Mouse (Mus musculus) ES-Bruce4 (cell line): ENCODE results near the gene Slc25a10. TPM values are rescaled to one million over a fixed set of nuclear protein-coding genes. Genes with fewer than 3 reads are reported as not detected.

Source experiments
- H3K27ac ChIP-seq: 2 replicates; pipeline ENCODE4 v1.5.1; 2012; ENCODE audit warnings: low read length, inconsistent platforms; ENCODE audit not compliant: insufficient read depth
- H3K27me3 ChIP-seq: 2 replicates; pipeline ENCODE4 v1.6.1; 2012; ENCODE audit warnings: mild to moderate bottlenecking, low read length, inconsistent platforms; ENCODE audit not compliant: control insufficient read depth, poor library complexity, insufficient read depth, severe bottlenecking
- H3K36me3 ChIP-seq: 2 replicates; pipeline ENCODE4 v1.6.1; 2012; ENCODE audit warnings: inconsistent platforms, mild to moderate bottlenecking, low read length, moderate library complexity; ENCODE audit not compliant: control insufficient read depth, poor library complexity, insufficient read depth, severe bottlenecking
- H3K4me1 ChIP-seq: one replicate; pipeline ENCODE4 v1.8.1; 2011; ENCODE audit warnings: low read length; ENCODE audit not compliant: control insufficient read depth, insufficient read depth
- H3K4me3 ChIP-seq: 2 replicates; pipeline ENCODE4 v1.5.1; 2011; ENCODE audit warnings: low read depth, mild to moderate bottlenecking, low read length
- H3K9ac ChIP-seq: 2 replicates; pipeline ENCODE4 v1.6.1; 2012; ENCODE audit warnings: low read depth, mild to moderate bottlenecking, inconsistent platforms; ENCODE audit not compliant: poor library complexity, severe bottlenecking
- H3K9me3 ChIP-seq: replicated peaks from 2 replicates; pipeline ENCODE4 v1.6.1; 2012; ENCODE audit warnings: mild to moderate bottlenecking, low read length, inconsistent platforms; ENCODE audit not compliant: control insufficient read depth, poor library complexity, insufficient read depth, severe bottlenecking
- CTCF ChIP-seq: IDR thresholded peaks from one replicate; pipeline ENCODE4 v1.8.1; 2011; ENCODE audit warnings: low read depth, low read length
- EP300 ChIP-seq: IDR thresholded peaks from 2 replicates; pipeline ENCODE4 v1.6.1; 2011; ENCODE audit warnings: low read depth, low read length; ENCODE audit not compliant: insufficient read depth
- POLR2A ChIP-seq: IDR thresholded peaks from one replicate; pipeline ENCODE4 v1.8.1; 2011; ENCODE audit warnings: low read length; ENCODE audit not compliant: insufficient read depth
- polyA plus RNA-seq: library from polyadenylated mRNA; stranded (reverse); fragments of >200 nt; gene quantifications from 2 replicates; pipeline ENCODE4 v1.2.4, GENCODE M21; 2011; ENCODE audit warnings: low read depth; ENCODE audit not compliant: missing spikeins, insufficient read depth, insufficient read length

Gene Slc25a10
- polyA plus RNA-seq, 1 experiment, result 8.3 TPM

DNA sequence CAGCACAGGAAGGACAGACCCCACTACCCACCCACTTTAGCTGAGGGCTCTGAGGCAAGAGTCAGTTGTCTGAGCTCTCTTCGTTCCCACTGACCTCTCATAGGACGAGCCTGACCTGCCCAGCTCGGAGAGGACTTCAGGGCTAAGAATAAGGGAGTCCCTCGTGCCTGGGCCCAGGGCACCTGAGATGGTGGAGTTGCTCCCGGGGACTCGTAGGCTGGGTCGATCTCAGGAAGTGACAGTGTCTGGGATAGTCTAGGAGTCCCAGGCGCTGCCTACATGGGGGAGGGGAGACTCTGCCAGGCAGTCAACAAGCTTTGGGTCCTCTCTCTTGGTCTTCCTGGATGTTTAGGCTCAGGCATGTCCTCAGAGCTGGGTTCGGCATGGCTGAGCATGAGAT lies 28.9 kb downstream of the Slc25a10 start:
- Histone ChIP-seq H3K4me3 (no peak overlapping the region), H3K9me3 (no peaks in the 10 kb centered on the region), H3K36me3 (no peaks in the 10 kb centered on the region), H3K9ac (no peak overlapping the region), H3K27ac (no peak overlapping the region), H3K4me1 (no peaks in the 10 kb centered on the region), H3K27me3 (no peaks in the 10 kb centered on the region)
- no peak for TF ChIP-seq POLR2A
- no peak for TF ChIP-seq CTCF
- no peak for TF ChIP-seq EP300

DNA sequence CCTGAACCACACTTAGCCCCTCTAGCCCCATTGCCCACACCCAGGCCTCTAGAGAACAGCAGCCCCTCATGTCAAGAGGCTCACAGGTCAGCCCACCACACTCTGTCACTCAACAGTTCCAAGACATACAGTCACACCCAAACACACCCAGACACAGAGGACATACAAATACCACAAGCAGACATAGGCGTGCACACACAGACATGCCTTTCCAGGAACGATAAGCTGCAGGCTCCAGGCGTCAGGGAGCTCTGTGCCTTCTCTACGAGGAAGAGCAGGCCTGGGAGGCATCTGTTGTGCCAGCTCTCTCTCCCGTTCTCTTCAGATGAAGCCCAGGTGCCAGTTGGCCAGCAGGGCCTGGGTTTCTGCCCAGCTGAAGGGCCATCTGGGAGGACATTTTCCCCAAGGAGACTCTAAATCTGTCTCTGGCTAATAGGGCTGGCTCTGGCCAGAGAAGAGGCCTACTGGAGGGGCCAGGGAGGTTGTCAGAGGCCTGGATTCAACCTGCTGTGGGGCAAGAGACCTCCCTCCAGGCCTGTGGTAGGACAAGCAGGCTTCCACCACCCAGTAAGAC lies 29.4 kb downstream of the Slc25a10 start:
- Histone ChIP-seq H3K27me3 (no peaks in the 10 kb centered on the region), H3K9me3 (no peaks in the 10 kb centered on the region), H3K4me1 (no peaks in the 10 kb centered on the region), H3K9ac (no peak overlapping the region), H3K36me3 (no peaks in the 10 kb centered on the region), H3K4me3 (no peak overlapping the region), H3K27ac (no peak overlapping the region)
- no peak for TF ChIP-seq EP300
- no peak for TF ChIP-seq CTCF
- TF ChIP-seq POLR2A, result no peak

DNA sequence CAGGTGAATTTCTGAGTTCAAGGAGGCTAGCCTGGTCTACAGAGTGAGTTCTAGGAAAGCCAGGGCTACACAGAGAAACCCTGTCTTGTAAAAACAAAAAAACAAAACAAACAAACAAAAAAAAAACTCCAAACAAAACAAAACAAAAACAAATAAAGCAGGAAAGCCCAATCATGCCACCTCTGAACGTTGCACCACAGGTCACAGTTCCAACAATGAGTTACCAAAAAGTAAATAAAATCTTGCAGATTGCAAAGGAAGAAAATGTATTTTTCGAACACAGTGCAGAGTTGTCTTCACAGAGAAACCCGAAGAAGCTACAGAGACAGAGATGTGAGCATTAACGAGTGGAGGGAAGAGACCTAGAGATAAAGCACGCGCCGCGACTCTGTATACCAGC lies 30.9 kb downstream of the Slc25a10 start:
- Histone ChIP-seq H3K9ac (no peak overlapping the region), H3K4me1 (no peaks in the 10 kb centered on the region), H3K36me3 (no peaks in the 10 kb centered on the region), H3K27ac (no peak overlapping the region), H3K9me3 (no peaks in the 10 kb centered on the region), H3K27me3 (no peaks in the 10 kb centered on the region), H3K4me3 (no peak overlapping the region)
- TF ChIP-seq CTCF (no peak), EP300 (no peak), POLR2A (no peak)

DNA sequence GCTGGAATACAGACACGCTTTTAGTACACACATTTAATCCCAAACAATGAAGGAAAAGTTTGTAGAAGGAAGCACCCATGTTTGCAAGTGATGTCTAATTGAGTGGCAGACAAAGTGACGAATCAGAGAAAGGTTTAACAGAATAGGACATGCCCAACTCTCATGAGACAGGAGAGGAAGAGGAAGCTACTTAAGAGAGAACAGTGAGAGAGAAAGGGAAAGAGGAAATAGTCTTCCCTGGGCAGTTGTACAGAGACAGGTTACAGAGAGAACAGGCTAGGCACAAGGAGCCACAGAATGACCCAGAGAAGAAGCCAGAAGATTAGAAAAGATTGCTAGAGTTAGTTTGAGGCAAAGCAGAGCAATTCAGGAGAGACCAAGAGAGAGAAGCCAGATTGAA lies 34.3 kb downstream of the Slc25a10 start:
- Histone ChIP-seq H3K9me3 (no peaks in the 10 kb centered on the region), H3K27ac (no peak overlapping the region), H3K36me3 (no peaks in the 10 kb centered on the region), H3K9ac (no peak overlapping the region), H3K27me3 (0 out of 2 replicates have a peak, but pooled peaks cover 1% of the 10 kb centered on the region), H3K4me1 (no peaks in the 10 kb centered on the region), H3K4me3 (no peak overlapping the region)
- TF ChIP-seq EP300 (no peak), CTCF (no peak), POLR2A (no peak)

DNA sequence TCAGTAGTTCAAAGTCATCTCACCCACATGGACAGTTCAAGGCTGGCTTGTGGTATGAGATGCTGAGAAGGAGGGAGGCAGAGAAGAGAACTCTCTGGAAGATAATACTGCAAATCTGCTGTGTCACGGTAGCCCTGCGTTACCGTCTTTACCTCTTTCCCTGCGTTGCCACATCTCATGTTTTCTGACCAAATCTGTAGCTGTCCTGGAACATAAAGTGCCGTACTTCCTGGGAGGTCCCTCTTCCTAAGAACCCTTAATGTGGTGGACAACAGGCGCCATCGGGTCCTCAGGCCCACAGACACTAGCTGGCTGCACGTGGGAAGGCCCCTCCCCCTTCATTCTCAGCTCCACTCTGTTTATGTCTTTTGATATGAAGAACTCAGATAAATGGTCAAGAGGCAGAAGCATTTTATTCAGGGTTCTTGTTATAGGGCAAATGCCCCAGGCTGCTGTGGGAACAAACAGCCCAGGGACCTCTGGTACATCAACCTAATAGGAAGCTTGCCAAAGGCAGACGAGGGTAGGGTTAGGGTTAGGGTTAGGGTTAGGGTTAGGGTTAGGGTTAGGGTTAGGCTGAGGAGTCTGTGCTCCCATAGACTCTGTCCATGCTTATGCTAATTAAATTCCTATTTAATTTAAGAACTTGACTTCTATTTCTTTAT lies 36.2 kb downstream of the Slc25a10 start:
- Histone ChIP-seq H3K4me3 (no peak overlapping the region), H3K9me3 (no peaks in the 10 kb centered on the region), H3K27ac (no peak overlapping the region), H3K4me1 (no peaks in the 10 kb centered on the region), H3K9ac (no peak overlapping the region), H3K27me3 (0 out of 2 replicates have a peak, but pooled peaks cover 1% of the 10 kb centered on the region), H3K36me3 (no peaks in the 10 kb centered on the region)
- TF ChIP-seq EP300 (no peak), POLR2A (no peak), CTCF (no peak)

DNA sequence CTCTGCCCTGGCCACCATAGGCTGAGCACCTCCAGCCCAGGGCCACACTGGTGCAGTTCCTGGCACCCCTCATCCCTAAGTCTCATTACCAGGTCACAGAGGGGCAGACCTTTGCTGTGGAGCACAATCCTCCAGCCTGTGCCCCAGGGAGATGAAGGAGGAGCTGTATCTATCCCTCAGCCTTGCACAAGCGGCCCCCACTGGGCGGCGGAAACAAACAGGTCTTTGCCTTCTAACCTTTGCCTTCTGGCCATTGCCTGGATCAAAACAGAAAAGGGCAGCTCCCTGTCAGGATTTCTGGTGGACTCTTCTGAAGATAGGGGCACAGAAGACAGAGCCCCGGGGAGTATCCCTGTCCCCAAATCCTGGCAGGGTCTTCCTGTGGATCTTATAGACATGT lies 37.3 kb downstream of the Slc25a10 start:
- H3K4me3 ChIP-seq, result no peak overlapping the region
- no peak overlapping the region for H3K9ac ChIP-seq
- 0 out of 2 replicates have a peak, but pooled peaks cover 1% of the 10 kb centered on the region for H3K27me3 ChIP-seq
- H3K9me3 ChIP-seq, result no peaks in the 10 kb centered on the region
- no peak overlapping the region for H3K27ac ChIP-seq
- no peaks in the 10 kb centered on the region for H3K36me3 ChIP-seq
- H3K4me1 ChIP-seq, result no peaks in the 10 kb centered on the region
- TF ChIP-seq EP300, result no peak
- no peak for TF ChIP-seq CTCF
- TF ChIP-seq POLR2A, result no peak
